10 mouse cellular contexts compared by ENCODE assay signal in the genomic region with DNA sequence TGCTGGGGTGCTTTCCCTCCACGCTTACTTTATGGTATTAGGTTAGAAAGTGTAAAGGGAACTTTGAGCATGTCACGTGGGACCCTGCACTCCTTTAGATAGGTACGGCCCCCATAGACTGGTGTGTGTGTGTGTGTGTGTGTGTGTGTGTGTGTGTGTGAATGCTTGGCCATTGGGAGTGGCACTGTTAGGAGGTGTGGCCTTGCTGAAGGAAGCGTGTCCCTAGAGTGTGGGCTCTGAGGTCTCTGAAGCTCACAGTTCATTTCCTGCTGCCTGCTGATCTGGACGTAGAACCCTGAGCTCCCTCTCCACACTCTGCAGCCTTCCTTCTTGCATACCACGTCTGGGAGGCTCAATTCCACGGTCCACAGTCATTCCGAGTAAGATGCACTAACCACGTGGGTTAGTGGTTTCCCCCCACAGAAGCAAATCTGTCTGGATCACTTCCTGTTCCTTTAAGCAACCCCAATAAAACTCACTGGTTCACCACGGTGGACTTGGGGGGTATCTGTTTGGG. TPM values are rescaled to one million over a fixed set of nuclear protein-coding genes. Genes with fewer than 3 reads are reported as not detected.
A peak's percentile ranks its signal among the peaks of the same experiment; 100 is the strongest.
DNase-seq lines count a peak whose midpoint lies in the region; ATAC-seq and TF ChIP-seq lines count a peak whose summit lies in the region.
"Had no signal": no experiment of that assay in that cellular context is flagged by ENCODE, and none has a peak within 500 bp of the region (broad histone marks: within the 10 kb centered on the region; RNA-seq: fewer than 3 reads in every experiment).

No protein-coding gene starts in this region.

- H3K9ac ChIP-seq in forebrain, embryonic 16.5 days (replicated peaks; ENCODE audit: low read depth, low read length), result no peak overlapping the region

- H3K4me3 ChIP-seq in gastrocnemius, adult 2 months, result no peak overlapping the region
- no peak overlapping the region for H3K4me3 ChIP-seq in forebrain, embryonic 16.5 days (replicated peaks; ENCODE audit: low read length)

- no peak for DNase-seq in gastrocnemius, adult 2 months
- no peak for DNase-seq in gastrocnemius, adult 18-20 months (ENCODE audit: low spot score)
- peak; percentile 72 for DNase-seq in B cell, adult 2 months
- peak; percentile 13 to 18 for DNase-seq in thymus, postnatal 36 days
- DNase-seq in testis, postnatal 10 days (ENCODE audit: low spot score), result no peak
- no peak for DNase-seq in layer of hippocampus, adult 18-20 months (ENCODE audit: low spot score in 2 of 2)

- no peak for TF ChIP-seq CTCF in gastrocnemius, adult 2 months (IDR thresholded peaks at IDR 0.05)

- WGBS in forebrain, embryonic 16.5 days, result 68% methylated on average over 10 of the region's 10 CpGs

- H3K4me2 ChIP-seq in forebrain, embryonic 16.5 days (ENCODE audit: low read length), result no peak overlapping the region

- no peaks in the 10 kb centered on the region for H3K27me3 ChIP-seq in forebrain, embryonic 16.5 days (replicated peaks; ENCODE audit: control insufficient read depth, insufficient read depth, low read length)

- H3K4me1 ChIP-seq in forebrain, embryonic 16.5 days (replicated peaks; ENCODE audit: control insufficient read depth, insufficient read depth, low read length), result peaks cover 25% of the 10 kb centered on the region

- 0 out of 2 replicates have a peak, but pooled peaks cover 2% of the 10 kb centered on the region for H3K36me3 ChIP-seq in forebrain, embryonic 16.5 days (ENCODE audit: control insufficient read depth, insufficient read depth)

- intact Hi-C loops in gastrocnemius, adult 2 months (cut with DNase I), result no loop called here

- H3K9me3 ChIP-seq in forebrain, embryonic 16.5 days (ENCODE audit: control insufficient read depth, low read length), result no peaks in the 10 kb centered on the region

- peak overlapping the region; percentile 71 for H3K27ac ChIP-seq in gastrocnemius, adult 2 months
- H3K27ac ChIP-seq in forebrain, embryonic 16.5 days (ENCODE audit: low read length), result peak overlapping the region; percentile 77

- no peak for ATAC-seq in forebrain, embryonic 16.5 days
- peak; percentile 79 for ATAC-seq in megakaryocyte, adult 5-6 weeks (ENCODE audit: poor library complexity, severe bottlenecking)

RNA-seq across cellular contexts. Expression of gene Golm1, which starts 19.2 kb away (rescaled TPM):
- 10 to 100 TPM in 1 of 2 experiments, 1 to 10 TPM in 1; 4.5 to 11.5 TPM for total RNA-seq in gastrocnemius, adult 2 months (2021)
- total RNA-seq in gastrocnemius, adult 18-20 months (2021), result 1 to 10 TPM; 5.7 to 7.5 TPM
- 40.9 and 49.6 TPM in 2 replicates for polyA plus RNA-seq in forebrain, embryonic 16.5 days (2015; fragmentation: Nextera tagmentation; extraction: Ambion mirVana)
- 17.0 and 24.1 TPM in 2 replicates for total RNA-seq in megakaryocyte, adult 5-6 weeks (2015)
- total RNA-seq in megakaryocyte, adult 5-6 weeks (2017), result 30.2 and 42.0 TPM in 2 replicates
- total RNA-seq in layer of hippocampus, adult 18-20 months (2021), result 10 to 100 TPM; 63.2 to 71.2 TPM

RNA-seq across cellular contexts. Expression of gene 4921517D22Rik, which starts 37.5 kb away (rescaled TPM):
- not detected for total RNA-seq in gastrocnemius, adult 2 months (2021)
- total RNA-seq in gastrocnemius, adult 18-20 months (2021), result not detected
- polyA plus RNA-seq in forebrain, embryonic 16.5 days (2015; fragmentation: Nextera tagmentation; extraction: Ambion mirVana), result not detected in 2 replicates
- not detected in 2 replicates for total RNA-seq in megakaryocyte, adult 5-6 weeks (2015)
- not detected in 2 replicates for total RNA-seq in megakaryocyte, adult 5-6 weeks (2017)
- not detected for total RNA-seq in layer of hippocampus, adult 18-20 months (2021)
- polyA plus RNA-seq: C2C12; heart, postnatal 0 days had no signal

RNA-seq across cellular contexts. Expression of gene Spata31d1a, which starts 53.8 kb away (rescaled TPM):
- total RNA-seq in gastrocnemius, adult 2 months (2021), result not detected
- total RNA-seq in gastrocnemius, adult 18-20 months (2021), result not detected
- 0.20 TPM in 1 of 2 replicates, not detected in the other for polyA plus RNA-seq in forebrain, embryonic 16.5 days (2015; fragmentation: Nextera tagmentation; extraction: Ambion mirVana)
- 0.04 and 0.78 TPM in 2 replicates for total RNA-seq in megakaryocyte, adult 5-6 weeks (2015)
- not detected in 2 replicates for total RNA-seq in megakaryocyte, adult 5-6 weeks (2017)
- under 1 TPM; 0.53 to 0.57 TPM for total RNA-seq in layer of hippocampus, adult 18-20 months (2021)
- polyA plus RNA-seq: C2C12; heart, postnatal 0 days had no signal

RNA-seq across cellular contexts. Expression of gene Spata31d1b, which starts 55.7 kb away (rescaled TPM):
- total RNA-seq in gastrocnemius, adult 2 months (2021), result not detected
- not detected for total RNA-seq in gastrocnemius, adult 18-20 months (2021)
- not detected in 2 replicates for polyA plus RNA-seq in forebrain, embryonic 16.5 days (2015; fragmentation: Nextera tagmentation; extraction: Ambion mirVana)
- not detected in 2 replicates for total RNA-seq in megakaryocyte, adult 5-6 weeks (2015)
- total RNA-seq in megakaryocyte, adult 5-6 weeks (2017), result not detected in 2 replicates
- not detected for total RNA-seq in layer of hippocampus, adult 18-20 months (2021)
- polyA plus RNA-seq: C2C12; heart, postnatal 0 days had no signal

Comparison
In these comparisons a context has a peak if more than half of its experiments do, and no peak if none do; other contexts are left out.
1. DNase-seq: peak in B cell, adult 2 months (2 of 2) and thymus, postnatal 36 days (2 of 2); none in gastrocnemius, adult 2 months (single experiment), gastrocnemius, adult 18-20 months (single experiment), testis, postnatal 10 days (single experiment) and layer of hippocampus, adult 18-20 months (0 of 2).